ENCODE assay signal across 31 mouse cellular contexts in the genomic region with DNA sequence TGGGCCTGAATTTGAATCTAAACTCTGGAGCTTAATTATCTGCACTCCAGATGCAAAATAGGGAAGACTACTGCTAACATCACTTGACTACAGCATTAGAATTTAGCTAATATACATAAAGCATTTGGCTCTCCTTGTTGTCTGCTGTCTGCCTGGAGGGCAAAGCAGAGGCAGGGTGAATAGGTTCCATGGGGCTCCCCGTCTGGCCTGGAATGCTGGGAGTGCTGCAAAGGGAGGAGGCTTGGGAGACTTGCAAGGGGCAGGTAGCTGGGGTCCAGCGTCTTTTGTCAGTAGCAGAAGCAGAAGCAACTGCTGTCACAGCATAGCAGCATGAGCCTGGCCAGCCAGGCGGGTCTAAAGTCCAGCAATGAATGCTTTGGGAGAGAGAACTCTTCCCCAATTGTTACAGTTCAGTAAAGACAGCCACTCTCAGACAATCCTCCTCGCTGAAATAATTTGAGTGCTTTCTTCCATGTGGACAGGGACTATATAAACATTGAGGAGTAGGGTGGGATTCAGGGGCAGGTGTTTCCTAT. TPM values are rescaled to one million over a fixed set of nuclear protein-coding genes. Genes with fewer than 3 reads are reported as not detected.
DNase-seq lines count a peak whose midpoint lies in the region; ATAC-seq lines count a peak whose summit lies in the region.
"Had no signal": no experiment of that assay in that cellular context is flagged by ENCODE, and none has a peak within 500 bp of the region (broad histone marks: within the 10 kb centered on the region; RNA-seq: fewer than 3 reads in every experiment).

No protein-coding gene starts in this region.

- peak overlapping the region; percentile 6; the same call in 1 of the 2 replicates for H3K27ac ChIP-seq in heart, embryonic 10.5 days
- no peak overlapping the region for H3K27ac ChIP-seq in kidney, embryonic 15.5 days
- H3K27ac ChIP-seq: embryonic facial prominence, embryonic 12.5 days; gastrocnemius, adult 2 months; heart, adult 2 months; heart, embryonic 13.5 days; hindbrain, embryonic 12.5 days; liver, embryonic 12.5 days; midbrain, embryonic 13.5 days; neural tube, embryonic 15.5 days had no signal

- H3K4me1 ChIP-seq in heart, embryonic 10.5 days = no peaks in the 10 kb centered on the region
- H3K4me1 ChIP-seq in kidney, embryonic 15.5 days = no peaks in the 10 kb centered on the region
- H3K4me1 ChIP-seq: embryonic facial prominence, embryonic 12.5 days; heart, embryonic 13.5 days; liver, embryonic 12.5 days; midbrain, embryonic 13.5 days; neural tube, embryonic 15.5 days had no signal

- H3K9ac ChIP-seq in kidney, embryonic 15.5 days = no peak overlapping the region
- H3K9ac ChIP-seq: embryonic facial prominence, embryonic 12.5 days; heart, embryonic 13.5 days; hindbrain, embryonic 12.5 days; liver, embryonic 12.5 days; liver, postnatal 0 days; midbrain, embryonic 13.5 days; neural tube, embryonic 15.5 days had no signal

- ATAC-seq in kidney, embryonic 15.5 days (replicated peaks; ENCODE audit: low FRiP score) = 0 out of 2 replicates have a peak, but pooled peaks have one; percentile 29
- ATAC-seq: forebrain, embryonic 14.5 days; liver, embryonic 12.5 days; liver, postnatal 0 days; midbrain, embryonic 13.5 days had no signal

- no peak overlapping the region for H3K4me2 ChIP-seq in kidney, embryonic 15.5 days
- H3K4me2 ChIP-seq: embryonic facial prominence, embryonic 12.5 days; heart, embryonic 13.5 days; hindbrain, embryonic 12.5 days; liver, embryonic 12.5 days; midbrain, embryonic 13.5 days; neural tube, embryonic 15.5 days had no signal

- H3K27me3 ChIP-seq in heart, embryonic 10.5 days (ENCODE audit: insufficient read depth, poor library complexity, severe bottlenecking) = no peaks in the 10 kb centered on the region
- no peaks in the 10 kb centered on the region for H3K27me3 ChIP-seq in kidney, embryonic 15.5 days
- H3K27me3 ChIP-seq: embryonic facial prominence, embryonic 12.5 days; heart, embryonic 13.5 days; hindbrain, embryonic 12.5 days; liver, embryonic 12.5 days; megakaryocyte, embryonic 14.5 days; midbrain, embryonic 13.5 days; neural tube, embryonic 15.5 days had no signal

- no peak overlapping the region for H3K4me3 ChIP-seq in heart, embryonic 10.5 days
- H3K4me3 ChIP-seq in kidney, embryonic 15.5 days (replicated peaks) = no peak overlapping the region
- H3K4me3 ChIP-seq: embryonic facial prominence, embryonic 12.5 days; gastrocnemius, adult 2 months; heart, adult 2 months; heart, embryonic 13.5 days; hindbrain, embryonic 12.5 days; liver, embryonic 12.5 days; megakaryocyte, embryonic 14.5 days; midbrain, embryonic 13.5 days; neural tube, embryonic 15.5 days had no signal

- no peak for DNase-seq in heart, embryonic 10.5 days (ENCODE audit: low spot score)
- no peak for DNase-seq in heart, postnatal 14 days
- DNase-seq in retina, postnatal 1 day = peak; percentile 10
- DNase-seq in retina, embryonic 14.5 days (ENCODE audit: low spot score) = no peak
- DNase-seq in kidney, postnatal 4 days = peak; percentile 18 to 43
- DNase-seq in embryo, embryonic 11 days = no peak
- no peak for DNase-seq in cerebellum, postnatal 10 days
- DNase-seq: adrenal gland, postnatal 10 days; cerebellum, adult 8-10 months; cerebellum, postnatal 36 days; gastrocnemius, adult 2 months; gastrocnemius, postnatal 36 days; heart, adult 2 months; heart, postnatal 10 days; layer of hippocampus, postnatal 36 days; left cerebral cortex, postnatal 4 days; liver, postnatal 0 days; lung, postnatal 4 days; right cerebral cortex, adult 18-20 months; spleen, adult 18-20 months; thymus, adult 18-20 months; thymus, postnatal 25 days had no signal

- 42% methylated on average over 4 of the region's 4 CpGs for WGBS in heart, embryonic 10.5 days
- WGBS in kidney, embryonic 15.5 days = 36% methylated on average over 4 of the region's 4 CpGs

- H3K36me3 ChIP-seq in heart, embryonic 10.5 days = peaks cover 24% of the 10 kb centered on the region
- peaks cover 18% of the 10 kb centered on the region for H3K36me3 ChIP-seq in kidney, embryonic 15.5 days

- 0 out of 2 replicates have a peak, but pooled peaks cover 6% of the 10 kb centered on the region for H3K9me3 ChIP-seq in heart, embryonic 10.5 days
- H3K9me3 ChIP-seq in kidney, embryonic 15.5 days (replicated peaks) = no peaks in the 10 kb centered on the region
- H3K9me3 ChIP-seq: embryonic facial prominence, embryonic 12.5 days; heart, embryonic 13.5 days; hindbrain, embryonic 12.5 days; liver, embryonic 12.5 days; midbrain, embryonic 13.5 days; neural tube, embryonic 15.5 days had no signal

- intact Hi-C loops in heart, postnatal 14 days (cut with DNase I) = no loop called here

RNA-seq across cellular contexts. Expression of gene Nudt5, which starts 55.1 kb away (rescaled TPM):
- 92.1 and 98.3 TPM in 2 replicates for polyA plus RNA-seq in heart, embryonic 10.5 days (2016; fragmentation: Nextera tagmentation; extraction: Ambion mirVana)
- 10 to 100 TPM; 16.9 to 17.5 TPM for total RNA-seq in heart, postnatal 14 days (2021)
- 77.5 and 82.9 TPM in 2 replicates for polyA plus RNA-seq in kidney, embryonic 15.5 days (2015; fragmentation: Nextera tagmentation; extraction: Ambion mirVana)

RNA-seq across cellular contexts. Expression of gene Cdc123, which starts 55.3 kb away (rescaled TPM):
- polyA plus RNA-seq in heart, embryonic 10.5 days (2016; fragmentation: Nextera tagmentation; extraction: Ambion mirVana) = 245 and 304 TPM in 2 replicates
- 10 to 100 TPM; 72.9 to 74.8 TPM for total RNA-seq in heart, postnatal 14 days (2021)
- polyA plus RNA-seq in kidney, embryonic 15.5 days (2015; fragmentation: Nextera tagmentation; extraction: Ambion mirVana) = 304 and 323 TPM in 2 replicates

Comparison
In these comparisons a context has a peak if more than half of its experiments do, and no peak if none do; other contexts are left out.
1. DNase-seq: peak in retina, postnatal 1 day (single experiment) and kidney, postnatal 4 days (2 of 2); none in heart, embryonic 10.5 days (single experiment), heart, postnatal 14 days (0 of 2), retina, embryonic 14.5 days (single experiment), embryo, embryonic 11 days (single experiment) and cerebellum, postnatal 10 days (0 of 2).